Mouse (Mus musculus) kidney, embryonic 16.5 days (tissue): Measurements from ENCODE around the gene Gnpnat1. TPM values are rescaled to one million over a fixed set of nuclear protein-coding genes. Genes with fewer than 3 reads are reported as not detected.

Experiments used
- microRNA-seq: library from miRNA; unstranded; fragments of <30 nt; microRNA quantifications from one replicate; pipeline ENCODE4, GENCODE M21; 2016
- polyA plus RNA-seq: library from polyadenylated mRNA; unstranded; fragments of >200 nt; fragmentation: Nextera tagmentation; extraction: Ambion mirVana; gene quantifications from 2 replicates; pipeline ENCODE4 v1.2.1, GENCODE M21; 2015

Gene Gnpnat1
- polyA plus RNA-seq, 1 experiment from 2014 or later: 63.0 TPM

Small RNAs within 50 kb of the gene (microRNA-seq; reads per million reads assigned to microRNA genes)
- not detected for gene Gm25353

Other genes starting within 250 kb of the Gnpnat1 start
- 1.2 and 1.6 TPM in 2 replicates for gene Gpr137c, start 185.2 kb downstream of the Gnpnat1 start, polyA plus RNA-seq
- gene Txndc16, start 184.6 kb downstream of the Gnpnat1 start, polyA plus RNA-seq: 16.4 and 16.8 TPM in 2 replicates
- gene Ero1l, start 86.1 kb downstream of the Gnpnat1 start, polyA plus RNA-seq: 33.7 and 35.5 TPM in 2 replicates
- 151 and 154 TPM in 2 replicates for gene Psmc6, start 75.1 kb downstream of the Gnpnat1 start, polyA plus RNA-seq
- gene Styx, start 53.8 kb downstream of the Gnpnat1 start, polyA plus RNA-seq: 56.3 and 67.1 TPM in 2 replicates
- gene Fermt2, start 125.2 kb upstream of the Gnpnat1 start, polyA plus RNA-seq: 164 and 176 TPM in 2 replicates